Mouse (Mus musculus) liver, embryonic 16.5 days (tissue): ENCODE data around the gene Dctd. TPM values are rescaled to one million over a fixed set of nuclear protein-coding genes. Genes with fewer than 3 reads are reported as not detected.

Experiments
- ATAC-seq: fragments of 200-750 bp; cut with Nextera tagmentation; 2 replicates; pipeline ENCODE4 v1.8.0; 2017; ENCODE audit warnings: low read depth, mild to moderate bottlenecking, moderate number of reproducible peaks, moderate library complexity
- H3K27ac ChIP-seq: fragments of 300-500 bp; sonication (generic); 2 replicates; pipeline ENCODE4 v1.5.1; 2014; ENCODE audit warnings: mild to moderate bottlenecking, low read length
- H3K27me3 ChIP-seq: fragments of 300-500 bp; sonication (generic); 2 replicates; pipeline ENCODE4 v1.6.1; 2014; ENCODE audit warnings: low read depth, low read length, mixed read lengths; ENCODE audit not compliant: control insufficient read depth, insufficient read depth
- H3K36me3 ChIP-seq: fragments of 300-500 bp; sonication (generic); 2 replicates; pipeline ENCODE4 v1.6.1; 2014; ENCODE audit warnings: mild to moderate bottlenecking; ENCODE audit not compliant: control insufficient read depth, insufficient read depth
- H3K4me1 ChIP-seq: fragments of 300-500 bp; sonication (generic); 2 replicates; pipeline ENCODE4 v1.6.1; 2014; ENCODE audit warnings: low read depth, low read length, mixed read lengths; ENCODE audit not compliant: control insufficient read depth
- H3K4me2 ChIP-seq: fragments of 300-500 bp; sonication (generic); 2 replicates; pipeline ENCODE4 v1.6.1; 2014; ENCODE audit warnings: low read depth, low read length, mixed read lengths
- H3K4me3 ChIP-seq: fragments of 300-500 bp; sonication (generic); 2 replicates; pipeline ENCODE4 v1.5.1; 2014; ENCODE audit warnings: low read depth, mild to moderate bottlenecking, low read length
- H3K9ac ChIP-seq: fragments of 300-500 bp; sonication (generic); 2 replicates; pipeline ENCODE4 v1.6.1; 2014; ENCODE audit warnings: low read depth, low read length
- H3K9me3 ChIP-seq: fragments of 300-500 bp; sonication (generic); replicated peaks from 2 replicates; pipeline ENCODE4 v1.6.1; 2016; ENCODE audit warnings: low read length; ENCODE audit not compliant: control insufficient read depth
- WGBS: fragments of 180-500 bp; shearing (Covaris S2); extraction: QIAGEN DNeasy Blood & Tissue Kit; methylation state at CpG from one replicate; pipeline ENCODE4 v1.1.7; 2014; ENCODE audit not compliant: insufficient replicate concordance; 5-methylcytosine and 5-hydroxymethylcytosine counted together
- polyA plus RNA-seq: library from polyadenylated mRNA; unstranded; fragments of >200 nt; fragmentation: Nextera tagmentation; extraction: Ambion mirVana; gene quantifications from 2 replicates; pipeline ENCODE4 v1.2.1, GENCODE M21; 2015

Dctd gene
- polyA plus RNA-seq, 1 experiment from 2014 or later: 4.6 TPM

DNA sequence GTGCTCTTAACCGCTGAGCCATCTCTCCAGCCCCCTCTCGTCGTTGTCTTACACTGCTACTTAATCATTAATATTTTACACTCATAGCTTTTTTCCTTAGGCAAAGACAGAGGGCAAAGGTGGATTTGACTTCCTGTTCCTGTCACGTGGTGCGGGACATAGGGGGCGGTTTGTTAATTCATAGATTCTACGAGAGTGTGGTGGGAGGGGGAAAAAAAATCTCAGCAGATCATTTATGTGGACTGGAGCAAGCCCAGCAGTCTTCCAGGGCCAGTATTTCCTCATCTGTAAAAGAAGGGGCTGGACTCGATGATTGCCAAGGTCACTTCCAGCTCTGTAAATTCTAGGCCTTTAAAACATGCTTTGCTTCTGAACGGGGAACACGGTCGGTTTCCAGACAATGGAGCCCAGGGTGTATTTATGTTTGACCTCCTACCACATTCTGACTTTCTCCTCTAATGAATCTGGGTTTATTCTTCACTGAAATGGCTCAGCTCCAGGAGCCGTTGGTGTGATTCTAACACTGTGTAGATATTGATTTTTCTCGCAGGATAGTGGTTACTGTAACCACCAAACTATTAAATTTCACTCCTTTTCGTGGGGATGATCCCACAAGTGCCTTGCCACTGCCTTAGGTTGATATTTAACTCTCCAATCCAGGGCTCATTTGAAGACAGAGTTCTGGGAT, 1.4 kb downstream of the Dctd start:
- Histone ChIP-seq H3K9me3 (no peaks in the 10 kb centered on the region), H3K4me2 (no peak overlapping the region), H3K36me3 (no peaks in the 10 kb centered on the region), H3K4me1 (no peaks in the 10 kb centered on the region), H3K27me3 (no peaks in the 10 kb centered on the region), H3K9ac (no peak overlapping the region), H3K27ac (no peak overlapping the region), H3K4me3 (no peak overlapping the region)
- no peak for ATAC-seq
- 51% methylated on average over 14 of the region's 14 CpGs for WGBS

DNA sequence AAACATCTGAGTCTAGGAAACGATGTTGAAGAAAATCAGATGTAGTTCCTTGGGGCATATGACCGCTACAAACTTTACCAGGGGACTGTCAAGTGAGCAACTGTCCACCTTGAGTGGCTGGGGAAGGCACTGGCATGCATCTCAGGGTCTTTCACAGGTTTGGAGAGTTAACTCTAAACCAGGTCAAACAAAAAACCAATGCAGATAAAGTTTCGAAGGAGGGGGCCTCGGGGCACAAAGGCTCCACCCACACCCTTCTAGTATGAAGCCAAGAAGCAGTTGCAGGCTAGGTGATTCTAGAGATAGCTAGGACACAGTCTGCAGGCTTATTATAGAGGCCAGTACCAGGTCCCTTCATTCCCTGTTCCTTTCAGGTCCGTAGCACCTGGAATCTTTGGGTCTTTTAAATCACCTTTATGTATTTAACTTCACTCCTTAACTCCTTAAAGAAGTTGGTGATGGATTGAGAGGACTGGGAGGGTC, 10.5 kb downstream of the Dctd start:
- ATAC-seq: no peak
- H3K9me3 ChIP-seq: no peaks in the 10 kb centered on the region
- no peaks in the 10 kb centered on the region for H3K4me1 ChIP-seq
- WGBS: 28% methylated on average over 5 of the region's 5 CpGs
- no peaks in the 10 kb centered on the region for H3K36me3 ChIP-seq
- no peak overlapping the region for H3K27ac ChIP-seq
- peak overlapping the region; percentile 72 for H3K4me3 ChIP-seq
- no peak overlapping the region for H3K9ac ChIP-seq
- peak overlapping the region; percentile 79 for H3K4me2 ChIP-seq
- H3K27me3 ChIP-seq: no peaks in the 10 kb centered on the region

DNA sequence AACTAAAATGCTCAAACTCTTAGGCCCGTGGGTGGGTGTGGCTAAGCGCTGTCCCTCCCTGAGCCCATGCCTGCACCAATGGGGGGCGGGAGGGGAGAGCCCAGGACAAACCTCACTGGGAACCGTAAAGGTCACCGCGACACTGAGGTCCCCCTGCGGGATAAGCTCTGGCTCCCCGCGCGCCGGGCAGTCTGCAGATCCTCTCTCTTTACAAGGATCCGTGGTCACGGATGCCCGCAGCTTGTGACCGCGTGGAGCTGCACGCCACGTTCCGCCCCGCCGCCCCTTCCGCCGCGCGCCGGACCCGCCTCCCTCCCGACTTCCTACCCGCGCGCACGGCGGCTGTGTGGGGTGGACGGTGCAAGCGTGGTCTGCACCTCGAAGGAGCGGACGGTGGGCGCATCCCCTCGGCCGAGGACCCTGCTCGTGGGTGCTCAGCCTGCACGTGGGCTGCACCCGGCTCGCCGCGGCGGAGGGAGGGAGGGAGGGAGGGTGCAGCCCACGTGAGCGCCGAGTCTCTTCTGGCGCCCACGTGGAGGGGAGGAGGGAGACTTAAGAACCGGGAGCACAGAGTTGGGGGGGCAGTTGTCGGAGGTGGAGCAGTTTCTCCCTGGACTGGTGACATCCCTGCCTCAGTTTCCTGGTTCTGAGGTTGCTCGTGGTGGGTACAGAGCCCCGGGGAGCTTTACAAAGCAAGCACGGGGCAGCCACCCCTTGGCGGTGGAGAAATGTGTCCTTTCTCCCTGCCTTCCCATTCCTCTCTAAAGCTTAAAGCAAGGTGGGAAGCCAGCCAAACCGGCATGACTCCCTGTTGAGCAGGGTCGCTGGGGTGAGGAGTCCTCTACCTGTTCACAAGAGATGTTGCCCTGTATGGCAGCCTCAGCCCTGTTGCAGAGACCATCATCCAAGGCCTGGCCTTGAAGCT, 11.2 kb downstream of the Dctd start:
- Histone ChIP-seq H3K4me3 (peak overlapping the region; percentile 72), H3K4me2 (peak overlapping the region; percentile 79), H3K36me3 (no peaks in the 10 kb centered on the region), H3K9me3 (no peaks in the 10 kb centered on the region), H3K27me3 (no peaks in the 10 kb centered on the region), H3K9ac (peak overlapping the region; percentile 64), H3K4me1 (no peaks in the 10 kb centered on the region), H3K27ac (no peak overlapping the region)
- WGBS: under 1% methylated on average over 59 of the region's 61 CpGs
- peak; percentile 82 for ATAC-seq

DNA sequence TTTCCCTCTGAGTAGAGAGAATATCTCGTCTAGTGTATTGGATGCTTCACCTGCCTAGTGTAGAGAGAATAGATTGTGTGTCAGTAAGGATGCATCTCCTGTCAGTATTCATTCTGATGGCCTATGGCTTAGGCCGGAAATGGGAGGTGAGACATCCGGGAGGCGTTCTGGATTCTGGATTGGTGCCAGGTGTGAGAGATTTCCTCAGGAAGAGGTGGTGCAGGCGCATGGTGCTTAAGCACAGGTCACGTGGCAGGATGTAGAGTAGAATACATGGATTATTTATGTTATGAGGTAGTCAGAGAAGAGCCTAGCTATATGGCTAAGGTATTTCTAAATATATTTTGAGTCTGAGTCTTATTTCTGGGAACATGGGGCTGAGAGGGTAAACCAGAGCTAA, 15.7 kb downstream of the Dctd start:
- H3K4me1 ChIP-seq: no peaks in the 10 kb centered on the region
- no peak overlapping the region for H3K27ac ChIP-seq
- H3K9me3 ChIP-seq: no peaks in the 10 kb centered on the region
- no peak overlapping the region for H3K4me2 ChIP-seq
- ATAC-seq: no peak
- H3K4me3 ChIP-seq: no peak overlapping the region
- 68% methylated on average over 6 of the region's 6 CpGs for WGBS
- H3K27me3 ChIP-seq: no peaks in the 10 kb centered on the region
- H3K9ac ChIP-seq: no peak overlapping the region
- H3K36me3 ChIP-seq: peaks cover 7% of the 10 kb centered on the region; the same call in 1 of the 2 replicates

DNA sequence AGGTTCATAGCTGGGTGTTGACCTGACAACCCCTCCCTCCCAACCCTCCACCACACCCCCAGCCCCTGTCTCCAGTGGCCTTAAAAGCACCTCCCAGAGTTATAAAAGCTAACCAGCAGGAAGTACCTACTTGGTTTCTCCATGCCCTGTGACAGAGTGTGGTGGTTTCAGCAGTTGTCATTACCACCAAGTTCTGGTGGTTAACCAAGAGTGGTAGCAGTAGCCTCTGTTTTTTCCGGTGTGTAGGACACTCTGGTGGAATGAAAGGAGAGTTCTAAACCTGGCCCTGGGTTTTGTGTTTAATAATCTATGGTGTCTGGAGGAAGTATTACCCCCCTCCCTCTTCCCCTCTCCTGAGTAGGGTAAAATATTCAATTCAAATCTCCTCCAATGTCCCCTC, 24.1 kb downstream of the Dctd start:
- H3K27me3 ChIP-seq: no peaks in the 10 kb centered on the region
- no peak overlapping the region for H3K27ac ChIP-seq
- H3K9me3 ChIP-seq: no peaks in the 10 kb centered on the region
- no peak overlapping the region for H3K9ac ChIP-seq
- ATAC-seq: no peak
- 45% methylated on average over 1 of the region's 1 CpGs for WGBS
- no peak overlapping the region for H3K4me2 ChIP-seq
- H3K4me1 ChIP-seq: no peaks in the 10 kb centered on the region
- H3K36me3 ChIP-seq: peaks cover 5% of the 10 kb centered on the region; the same call in 1 of the 2 replicates
- H3K4me3 ChIP-seq: no peak overlapping the region

DNA sequence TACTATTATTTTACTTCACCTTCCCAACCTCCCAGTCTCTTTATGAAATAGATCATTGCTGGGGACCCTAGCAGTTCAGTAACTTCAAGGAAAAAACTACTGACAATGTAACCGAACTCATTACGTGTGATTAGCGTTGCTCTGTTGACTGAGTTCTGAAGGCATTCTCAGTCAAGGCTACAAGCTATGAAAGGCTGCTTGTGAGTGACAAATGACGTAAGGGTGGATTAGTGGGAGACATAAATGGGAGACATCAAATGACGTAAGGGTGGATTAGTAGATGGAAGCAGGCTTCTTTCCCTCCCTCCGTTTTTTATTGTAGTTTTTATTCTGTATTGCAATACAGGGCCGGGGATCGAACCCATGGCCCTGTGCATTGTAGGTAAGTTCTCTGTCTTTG, 26.0 kb downstream of the Dctd start:
- no peak overlapping the region for H3K9ac ChIP-seq
- H3K4me3 ChIP-seq: no peak overlapping the region
- 75% methylated on average over 8 of the region's 8 CpGs for WGBS

DNA sequence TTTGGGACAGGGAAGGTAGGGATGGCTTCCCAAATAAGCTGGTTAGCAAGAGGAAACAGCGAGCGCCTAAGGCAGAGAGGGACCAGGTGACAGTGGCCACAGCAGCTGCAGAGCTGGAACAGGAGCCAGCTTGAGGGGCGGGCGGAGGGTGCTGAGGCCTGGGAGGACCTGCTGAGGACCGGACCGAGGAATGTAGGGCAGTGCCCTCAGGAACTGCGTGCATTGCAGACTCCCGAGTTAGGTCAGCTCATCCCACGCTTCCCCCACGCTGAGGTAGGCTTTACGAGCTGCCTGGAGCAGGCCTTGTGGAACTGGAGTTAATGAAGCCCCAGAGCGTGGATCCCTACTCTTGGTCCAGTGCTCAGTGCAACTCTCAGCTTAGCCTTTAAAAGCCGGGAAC, 28.1 kb downstream of the Dctd start:
- H3K4me1 ChIP-seq: no peaks in the 10 kb centered on the region
- no peak overlapping the region for H3K4me3 ChIP-seq
- no peak overlapping the region for H3K4me2 ChIP-seq

More for the DNA sequence above, 26.0 kb downstream of the Dctd start:
- Histone ChIP-seq H3K27me3 (no peaks in the 10 kb centered on the region), H3K36me3 (no peaks in the 10 kb centered on the region), H3K4me1 (no peaks in the 10 kb centered on the region), H3K9me3 (no peaks in the 10 kb centered on the region), H3K27ac (no peak overlapping the region), H3K4me2 (no peak overlapping the region)
- no peak for ATAC-seq

DNA sequence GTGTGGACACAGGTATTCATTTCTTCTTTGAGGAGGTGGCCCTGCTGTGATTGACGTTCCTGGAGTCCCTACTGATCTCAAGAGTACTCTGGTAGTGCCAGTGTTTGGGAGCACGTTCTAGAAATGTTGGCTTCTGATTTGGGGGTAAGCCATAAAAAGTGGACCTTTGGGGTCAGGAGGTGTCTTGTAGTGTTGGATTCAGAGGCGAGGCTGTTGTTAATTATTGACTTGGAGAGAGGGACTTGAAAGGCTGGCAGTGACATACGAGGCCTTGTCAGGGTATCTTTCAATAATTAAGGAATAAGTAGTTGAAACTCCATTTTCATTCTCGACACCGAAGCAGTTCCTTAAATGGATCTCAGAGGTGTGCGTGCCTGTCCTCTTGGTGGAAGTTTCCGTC, 31.4 kb downstream of the Dctd start:
- H3K27ac ChIP-seq: no peak overlapping the region
- no peak overlapping the region for H3K4me2 ChIP-seq
- H3K9me3 ChIP-seq: no peaks in the 10 kb centered on the region
- H3K9ac ChIP-seq: no peak overlapping the region
- no peaks in the 10 kb centered on the region for H3K36me3 ChIP-seq
- H3K4me3 ChIP-seq: no peak overlapping the region
- WGBS: 69% methylated on average over 8 of the region's 8 CpGs
- H3K4me1 ChIP-seq: no peaks in the 10 kb centered on the region
- no peaks in the 10 kb centered on the region for H3K27me3 ChIP-seq
- ATAC-seq: no peak

More for the DNA sequence above, 28.1 kb downstream of the Dctd start:
- 81% methylated on average over 13 of the region's 13 CpGs for WGBS
- Histone ChIP-seq H3K27ac (no peak overlapping the region), H3K9ac (no peak overlapping the region), H3K27me3 (no peaks in the 10 kb centered on the region), H3K9me3 (no peaks in the 10 kb centered on the region), H3K36me3 (no peaks in the 10 kb centered on the region)
- ATAC-seq: no peak

DNA sequence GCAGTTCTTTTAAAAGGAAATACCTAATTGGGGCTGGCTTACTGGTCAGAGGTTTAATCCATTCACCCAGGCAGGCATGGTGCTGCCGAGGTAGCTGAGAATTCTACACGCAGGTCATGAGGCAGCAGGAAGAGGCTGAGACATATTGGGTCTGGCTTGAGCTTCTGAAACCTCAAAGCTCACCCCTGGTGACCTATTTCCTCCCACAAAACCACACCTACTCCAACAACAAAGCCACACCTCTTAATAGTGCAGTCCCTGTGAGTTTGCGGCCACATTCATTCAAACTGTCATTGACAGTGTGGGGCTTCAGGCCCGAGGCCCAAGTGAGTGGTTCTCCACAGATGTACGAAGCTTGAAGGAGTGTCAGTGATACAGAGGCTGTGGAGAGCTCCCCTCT, 34.4 kb downstream of the Dctd start:
- Histone ChIP-seq H3K27me3 (no peaks in the 10 kb centered on the region), H3K4me3 (no peak overlapping the region), H3K9me3 (no peaks in the 10 kb centered on the region), H3K27ac (no peak overlapping the region), H3K4me2 (no peak overlapping the region), H3K9ac (no peak overlapping the region), H3K36me3 (no peaks in the 10 kb centered on the region), H3K4me1 (no peaks in the 10 kb centered on the region)
- ATAC-seq: no peak
- 60% methylated on average over 5 of the region's 5 CpGs for WGBS
